Mouse (Mus musculus): ENCODE data around the gene Tbc1d24. TPM values are rescaled to one million over a fixed set of nuclear protein-coding genes. Genes with fewer than 3 reads are reported as not detected.

The Tbc1d24 gene
- polyA plus RNA-seq, 1 experiment from 2014 or later: 4.2 TPM

DNA sequence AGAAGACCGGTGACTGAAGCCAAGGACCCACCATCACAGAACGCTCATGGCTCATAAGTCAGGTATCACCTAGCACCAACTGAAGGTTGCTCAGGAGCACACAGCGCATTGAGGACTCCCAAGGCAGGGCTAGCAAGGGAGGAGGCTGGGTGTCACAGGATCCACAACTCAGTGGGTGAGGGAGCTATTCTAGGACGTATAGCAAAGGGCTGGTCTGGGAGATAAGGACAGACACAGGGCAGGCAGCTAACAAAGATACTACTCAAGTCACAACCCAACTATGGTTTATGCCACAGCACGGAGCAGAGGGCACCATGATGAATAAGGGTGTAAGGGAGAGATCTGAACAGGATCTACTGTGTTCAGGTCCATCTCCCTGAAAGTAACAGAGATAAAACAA, 20.5 kb upstream of the Tbc1d24 start:
- no peak overlapping the region for H3K4me3 ChIP-seq
- no peaks in the 10 kb centered on the region for H3K27me3 ChIP-seq (replicated peaks)
- peaks cover 5% of the 10 kb centered on the region for H3K4me1 ChIP-seq
- no peak overlapping the region for H3K4me2 ChIP-seq
- H3K9ac ChIP-seq: peak overlapping the region; percentile 40
- ATAC-seq (ENCODE audit: extremely low read depth, insufficient number of reproducible peaks, low FRiP score, low TSS enrichment): peak; percentile 45; the same call in 1 of the 2 replicates
- no peaks in the 10 kb centered on the region for H3K9me3 ChIP-seq
- 71% methylated on average over 5 of the region's 5 CpGs for WGBS
- peaks cover 85% of the 10 kb centered on the region for H3K36me3 ChIP-seq
- H3K27ac ChIP-seq (replicated peaks): no peak overlapping the region; the same call in 1 of the 2 replicates

DNA sequence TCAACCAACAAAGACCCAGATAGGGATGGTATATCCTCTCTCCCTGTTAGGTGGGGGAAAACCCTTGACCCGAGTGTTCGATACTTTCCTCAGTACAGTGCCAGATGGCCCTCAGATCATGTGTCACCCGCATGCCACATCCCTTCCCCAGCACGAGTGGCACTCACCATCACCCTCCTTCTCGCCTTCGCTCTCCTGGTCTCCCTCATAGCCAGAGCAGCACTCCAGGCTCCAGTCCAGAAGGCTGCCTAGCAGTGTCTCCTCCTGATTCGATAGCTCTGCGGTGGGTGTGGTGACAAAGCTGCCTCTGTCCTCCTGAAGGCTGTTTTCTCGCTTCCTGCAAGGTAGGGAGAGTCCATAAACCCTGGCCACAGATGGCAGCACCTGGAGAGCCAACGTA, 19.4 kb upstream of the Tbc1d24 start:
- H3K36me3 ChIP-seq: peaks cover 74% of the 10 kb centered on the region
- 84% methylated on average over 10 of the region's 10 CpGs for WGBS
- ATAC-seq (ENCODE audit: extremely low read depth, insufficient number of reproducible peaks, low FRiP score, low TSS enrichment): no peak
- H3K27ac ChIP-seq (replicated peaks): no peak overlapping the region
- peaks cover 9% of the 10 kb centered on the region for H3K4me1 ChIP-seq
- H3K27me3 ChIP-seq (replicated peaks): no peaks in the 10 kb centered on the region
- no peak overlapping the region for H3K4me2 ChIP-seq
- no peak overlapping the region for H3K4me3 ChIP-seq
- no peak overlapping the region for H3K9ac ChIP-seq
- H3K9me3 ChIP-seq: no peaks in the 10 kb centered on the region

DNA sequence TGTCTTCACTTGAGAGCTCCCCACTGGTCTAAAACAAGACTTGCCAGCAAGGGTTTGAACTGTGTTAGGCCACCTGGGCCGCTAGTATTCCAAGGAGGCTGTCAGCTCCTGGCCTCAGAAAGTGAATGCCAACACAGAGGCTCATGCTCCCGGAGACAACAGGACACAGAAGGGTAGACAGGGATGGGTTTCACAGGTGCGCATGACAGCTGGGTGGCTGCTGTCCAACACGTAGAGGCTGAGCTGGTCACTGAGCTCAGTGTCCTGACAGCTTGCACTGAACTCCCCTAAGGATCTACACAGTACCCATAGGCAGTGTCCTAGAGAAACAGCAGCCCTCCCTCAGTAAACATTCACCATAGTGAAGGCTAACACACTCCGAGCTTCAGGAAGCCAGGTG, 18.2 kb upstream of the Tbc1d24 start:
- 88% methylated on average over 5 of the region's 5 CpGs for WGBS
- Histone ChIP-seq H3K4me1 (peaks cover 14% of the 10 kb centered on the region), H3K9ac (no peak overlapping the region), H3K36me3 (peaks cover 62% of the 10 kb centered on the region), H3K27me3 (replicated peaks) (no peaks in the 10 kb centered on the region), H3K4me2 (no peak overlapping the region), H3K27ac (replicated peaks) (no peak overlapping the region), H3K4me3 (no peak overlapping the region), H3K9me3 (no peaks in the 10 kb centered on the region)
- ATAC-seq (ENCODE audit: extremely low read depth, insufficient number of reproducible peaks, low FRiP score, low TSS enrichment): no peak

- H3K4me2 ChIP-seq: no peak overlapping the region
- no peaks in the 10 kb centered on the region for H3K27me3 ChIP-seq (replicated peaks)
- WGBS: 75% methylated on average over 6 of the region's 6 CpGs
- H3K4me1 ChIP-seq: peaks cover 14% of the 10 kb centered on the region
- no peak overlapping the region for H3K4me3 ChIP-seq
- peaks cover 62% of the 10 kb centered on the region for H3K36me3 ChIP-seq
- ATAC-seq (ENCODE audit: extremely low read depth, insufficient number of reproducible peaks, low FRiP score, low TSS enrichment): no peak
- no peak overlapping the region for H3K9ac ChIP-seq
- H3K27ac ChIP-seq (replicated peaks): no peak overlapping the region
- no peaks in the 10 kb centered on the region for H3K9me3 ChIP-seq
These were observed 17.3 kb upstream of the Tbc1d24 start for GRCm38 (mm10) chr17:24222653-24223052.

DNA sequence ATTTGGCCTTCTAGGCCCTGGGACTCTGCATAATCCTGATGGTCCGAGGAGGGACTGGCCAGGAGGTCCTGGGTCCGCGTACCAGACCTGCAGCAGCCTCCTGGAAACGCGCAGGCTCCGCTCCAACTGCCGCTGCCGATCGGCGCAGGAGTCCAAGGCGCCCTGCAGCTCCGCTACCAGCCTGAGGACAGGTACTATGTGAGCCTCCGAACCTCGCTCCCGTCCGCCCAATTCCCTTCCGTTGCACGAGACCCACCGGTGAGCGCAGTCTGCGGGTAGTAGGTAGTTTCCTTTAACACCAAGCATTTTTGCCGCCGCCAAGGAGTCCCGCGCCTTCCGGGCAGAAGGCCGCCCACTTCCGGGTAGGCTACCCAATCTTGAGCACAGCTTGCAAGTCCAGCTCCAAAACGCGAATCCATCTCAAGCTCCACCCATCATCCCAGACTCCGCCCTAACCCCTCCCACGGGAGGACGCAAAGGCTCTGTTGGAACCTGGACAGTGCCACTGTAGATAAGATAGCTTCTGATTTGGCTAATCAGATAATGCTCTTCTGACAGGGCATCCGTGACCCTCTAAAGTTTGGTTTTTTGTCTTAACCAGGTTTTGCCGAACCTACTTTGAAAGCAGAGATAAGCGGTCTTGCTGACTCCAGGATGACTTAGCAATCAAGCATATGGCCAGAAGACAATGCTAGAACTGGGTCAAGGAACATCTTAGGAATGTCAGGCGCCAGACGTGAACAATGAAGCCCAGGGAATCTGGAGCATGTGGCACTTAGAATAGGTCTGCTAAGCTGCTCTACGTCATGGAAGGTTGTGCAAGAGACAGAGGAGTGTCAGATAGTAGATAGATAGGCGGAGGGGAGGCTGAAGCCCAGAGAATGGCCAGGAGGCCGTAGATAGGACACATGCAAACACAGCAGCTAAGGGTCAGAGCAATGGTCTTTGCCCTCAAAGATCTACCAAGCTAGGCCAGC, 15.4 kb upstream of the Tbc1d24 start, which contains the start of gene Tedc2:
Gene Tedc2 (minus strand): TSS at position 417 of the 977 bp plus-strand sequence.
- peak within 1 kb of the TSS; percentile 91 for H3K9ac ChIP-seq
- peak within 1 kb of the TSS; percentile 89 for H3K4me3 ChIP-seq
- H3K9me3 ChIP-seq: no peaks in the 10 kb centered on the region
- ATAC-seq (ENCODE audit: extremely low read depth, insufficient number of reproducible peaks, low FRiP score, low TSS enrichment): peak; percentile 82
- peak within 1 kb of the TSS; percentile 73 for H3K27ac ChIP-seq (replicated peaks)
- peaks cover 62% of the 10 kb centered on the region for H3K36me3 ChIP-seq
- WGBS: 3% methylated on average over 41 of the region's 41 CpGs
- peaks cover 14% of the 10 kb centered on the region for H3K4me1 ChIP-seq
- peak within 1 kb of the TSS; percentile 88 for H3K4me2 ChIP-seq
- H3K27me3 ChIP-seq (replicated peaks): no peaks in the 10 kb centered on the region

DNA sequence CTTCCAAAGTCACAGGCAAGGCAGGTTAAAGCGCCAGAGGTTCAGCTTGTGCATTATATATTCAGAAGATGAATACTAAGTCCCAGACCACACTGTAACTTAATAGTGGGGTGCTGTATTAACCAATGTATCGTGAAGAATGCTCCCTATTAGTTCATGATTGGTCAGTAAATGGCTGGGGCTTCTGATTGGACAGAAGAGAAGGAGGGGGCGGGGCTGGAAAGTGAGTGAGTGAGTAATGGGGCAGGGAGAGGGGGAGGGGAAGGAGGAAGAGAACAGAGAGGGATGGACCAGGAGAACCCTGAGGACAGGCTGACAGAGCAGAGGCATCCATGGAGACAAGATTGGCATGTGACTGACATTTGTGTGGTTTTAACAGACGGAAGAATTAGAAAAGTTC, 11.5 kb upstream of the Tbc1d24 start:
- no peak overlapping the region for H3K9ac ChIP-seq
- H3K4me1 ChIP-seq: peaks cover 26% of the 10 kb centered on the region
- H3K9me3 ChIP-seq: no peaks in the 10 kb centered on the region
- peaks cover 8% of the 10 kb centered on the region for H3K27me3 ChIP-seq (replicated peaks)
- WGBS: 66% methylated on average over 4 of the region's 4 CpGs
- H3K27ac ChIP-seq (replicated peaks): no peak overlapping the region
- peaks cover 41% of the 10 kb centered on the region for H3K36me3 ChIP-seq
- no peak for ATAC-seq (ENCODE audit: extremely low read depth, insufficient number of reproducible peaks, low FRiP score, low TSS enrichment)
- no peak overlapping the region for H3K4me3 ChIP-seq
- H3K4me2 ChIP-seq: no peak overlapping the region

GRCm38 (mm10) chr17:24213186-24213585, 7.8 kb upstream of the Tbc1d24 start:
- no peak overlapping the region for H3K4me3 ChIP-seq
- H3K4me1 ChIP-seq: peaks cover 45% of the 10 kb centered on the region
- no peak overlapping the region for H3K27ac ChIP-seq (replicated peaks)
- 71% methylated on average over 6 of the region's 6 CpGs for WGBS
- H3K27me3 ChIP-seq (replicated peaks): peaks cover 28% of the 10 kb centered on the region
- H3K9ac ChIP-seq: no peak overlapping the region
- no peak overlapping the region for H3K4me2 ChIP-seq
- peaks cover 37% of the 10 kb centered on the region for H3K36me3 ChIP-seq
- no peaks in the 10 kb centered on the region for H3K9me3 ChIP-seq
- ATAC-seq (ENCODE audit: extremely low read depth, insufficient number of reproducible peaks, low FRiP score, low TSS enrichment): no peak

- no peak for ATAC-seq (ENCODE audit: extremely low read depth, insufficient number of reproducible peaks, low FRiP score, low TSS enrichment)
- 26% methylated on average over 5 of the region's 5 CpGs for WGBS
These were observed 7.2 kb upstream of the Tbc1d24 start for GRCm38 (mm10) chr17:24212441-24213018.

GRCm38 (mm10) chr17:24211631-24212440, 6.5 kb upstream of the Tbc1d24 start:
- Histone ChIP-seq H3K4me1 (peaks cover 58% of the 10 kb centered on the region), H3K36me3 (peaks cover 24% of the 10 kb centered on the region), H3K9ac (peak overlapping the region; percentile 87), H3K4me3 (peak overlapping the region; percentile 55), H3K27me3 (replicated peaks) (peaks cover 41% of the 10 kb centered on the region), H3K27ac (replicated peaks) (peak overlapping the region; percentile 56), H3K4me2 (peak overlapping the region; percentile 85), H3K9me3 (no peaks in the 10 kb centered on the region)
- no peak for ATAC-seq (ENCODE audit: extremely low read depth, insufficient number of reproducible peaks, low FRiP score, low TSS enrichment)
- 4% methylated on average over 37 of the region's 37 CpGs for WGBS

More at GRCm38 (mm10) chr17:24212441-24213018, 7.2 kb upstream of the Tbc1d24 start:
- H3K9me3 ChIP-seq: no peaks in the 10 kb centered on the region
- peak overlapping the region; percentile 85 for H3K4me2 ChIP-seq
- peak overlapping the region; percentile 55 for H3K4me3 ChIP-seq
- peaks cover 51% of the 10 kb centered on the region for H3K4me1 ChIP-seq
- H3K36me3 ChIP-seq: peaks cover 31% of the 10 kb centered on the region
- no peak overlapping the region for H3K27ac ChIP-seq (replicated peaks)
- peak overlapping the region; percentile 87; the same call in 1 of the 2 replicates for H3K9ac ChIP-seq
- peaks cover 34% of the 10 kb centered on the region for H3K27me3 ChIP-seq (replicated peaks)

DNA sequence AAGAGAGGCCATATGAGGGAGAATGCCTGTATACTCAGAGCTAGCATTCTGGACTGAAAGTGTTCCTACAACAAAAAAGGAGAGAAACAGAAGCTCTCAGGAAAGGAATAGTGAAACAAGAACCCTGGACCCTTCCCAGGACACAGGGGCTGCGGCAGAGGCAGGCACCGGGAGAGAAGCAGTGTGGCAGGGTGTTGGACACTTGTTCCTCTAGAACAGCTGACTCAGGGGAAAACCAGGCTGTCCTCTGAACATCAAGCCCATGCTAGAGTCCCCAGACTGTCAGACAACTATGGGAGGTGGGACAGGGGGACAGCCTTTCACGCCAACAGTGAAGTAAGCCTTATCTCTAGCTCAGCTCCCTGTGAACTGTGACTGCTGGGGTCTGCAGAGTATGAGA, 5.2 kb upstream of the Tbc1d24 start:
- Histone ChIP-seq H3K27me3 (replicated peaks) (peaks cover 51% of the 10 kb centered on the region), H3K27ac (replicated peaks) (no peak overlapping the region), H3K9me3 (no peaks in the 10 kb centered on the region), H3K4me2 (peak overlapping the region; percentile 85; the same call in 1 of the 2 replicates), H3K4me3 (no peak overlapping the region), H3K36me3 (peaks cover 11% of the 10 kb centered on the region), H3K4me1 (peaks cover 71% of the 10 kb centered on the region), H3K9ac (0 out of 2 replicates have a peak overlapping the region, but pooled peaks have one; percentile 35)
- 72% methylated on average over 3 of the region's 3 CpGs for WGBS
- no peak for ATAC-seq (ENCODE audit: extremely low read depth, insufficient number of reproducible peaks, low FRiP score, low TSS enrichment)

- H3K36me3 ChIP-seq: peaks cover 4% of the 10 kb centered on the region; the same call in 1 of the 2 replicates
- H3K4me1 ChIP-seq: peaks cover 73% of the 10 kb centered on the region
- peak overlapping the region; percentile 83; the same call in 1 of the 2 replicates for H3K9ac ChIP-seq
- WGBS: 74% methylated on average over 3 of the region's 3 CpGs
- ATAC-seq (ENCODE audit: extremely low read depth, insufficient number of reproducible peaks, low FRiP score, low TSS enrichment): no peak
- no peaks in the 10 kb centered on the region for H3K9me3 ChIP-seq
- H3K27me3 ChIP-seq (replicated peaks): peaks cover 51% of the 10 kb centered on the region
- H3K4me3 ChIP-seq: 0 out of 2 replicates have a peak overlapping the region, but pooled peaks have one; percentile 73
- H3K27ac ChIP-seq (replicated peaks): peak overlapping the region; percentile 67
- peak overlapping the region; percentile 85 for H3K4me2 ChIP-seq
These were observed 4.5 kb upstream of the Tbc1d24 start for GRCm38 (mm10) chr17:24209916-24210240.

Data from heart, embryonic 13.5 days (tissue).